Mouse (Mus musculus): ENCODE measurements around the gene Dync1h1. TPM values are rescaled to one million over a fixed set of nuclear protein-coding genes. Genes with fewer than 3 reads are reported as not detected.
A peak's percentile ranks its signal among the peaks of the same experiment; 100 is the strongest.

The Dync1h1 gene
- polyA plus RNA-seq (2012; rRNA removed), result 142 and 363 TPM in 2 replicates

GRCm38 (mm10) chr12:110601241-110602218 lies at the start of gene Dync1h1:
Dync1h1 (plus strand) TSS chr12:110601452.
- Histone ChIP-seq H3K36me3 (ENCODE audit: control insufficient read depth, insufficient read depth, low read length) (no peaks in the 10 kb centered on the region), H3K4me3 (ENCODE audit: low read depth, low read length) (peak within 1 kb of the TSS; percentile 94), H3K4me1 (ENCODE audit: control insufficient read depth, insufficient read depth, insufficient read length, low read length) (peaks cover 18% of the 10 kb centered on the region; the same call in 1 of the 2 replicates), H3K27me3 (ENCODE audit: control insufficient read depth, insufficient read depth, low read length) (no peaks in the 10 kb centered on the region), H3K27ac (ENCODE audit: insufficient read depth, low read depth, low read length) (peak within 1 kb of the TSS; percentile 95)
- WGBS, result under 1% methylated on average over 105 of the region's 105 CpGs
- TF ChIP-seq CTCF (IDR thresholded peaks at IDR 0.05; ENCODE audit: extremely low read depth, insufficient read length, insufficient replicate concordance, low read depth, low read length) (no peak), POLR2A (IDR thresholded peaks at IDR 0.05; ENCODE audit: low read depth, low read length) (peak; percentile 98)

GRCm38 (mm10) chr12:110552113-110552512 lies 49.1 kb upstream of the Dync1h1 start:
- TF ChIP-seq CTCF (IDR thresholded peaks at IDR 0.05; ENCODE audit: extremely low read depth, insufficient read length, insufficient replicate concordance, low read depth, low read length) (no peak), POLR2A (IDR thresholded peaks at IDR 0.05; ENCODE audit: low read depth, low read length) (no peak)
- no peaks in the 10 kb centered on the region for H3K4me1 ChIP-seq (ENCODE audit: control insufficient read depth, insufficient read depth, insufficient read length, low read length)
- peaks cover 76% of the 10 kb centered on the region for H3K36me3 ChIP-seq (ENCODE audit: control insufficient read depth, insufficient read depth, low read length)
- WGBS, result 78% methylated on average over 13 of the region's 13 CpGs
- H3K27ac ChIP-seq (ENCODE audit: insufficient read depth, low read depth, low read length), result no peak overlapping the region
- no peak overlapping the region for H3K4me3 ChIP-seq (ENCODE audit: low read depth, low read length)
- no peaks in the 10 kb centered on the region for H3K27me3 ChIP-seq (ENCODE audit: control insufficient read depth, insufficient read depth, low read length)

- no peaks in the 10 kb centered on the region for H3K4me1 ChIP-seq (ENCODE audit: control insufficient read depth, insufficient read depth, insufficient read length, low read length)
- 88% methylated on average over 5 of the region's 5 CpGs for WGBS
- no peak overlapping the region for H3K27ac ChIP-seq (ENCODE audit: insufficient read depth, low read depth, low read length)
- H3K4me3 ChIP-seq (ENCODE audit: low read depth, low read length), result no peak overlapping the region
- no peak for TF ChIP-seq CTCF (IDR thresholded peaks at IDR 0.05; ENCODE audit: extremely low read depth, insufficient read length, insufficient replicate concordance, low read depth, low read length)
- no peak for TF ChIP-seq POLR2A (IDR thresholded peaks at IDR 0.05; ENCODE audit: low read depth, low read length)
- no peaks in the 10 kb centered on the region for H3K27me3 ChIP-seq (ENCODE audit: control insufficient read depth, insufficient read depth, low read length)
- H3K36me3 ChIP-seq (ENCODE audit: control insufficient read depth, insufficient read depth, low read length), result peaks cover 74% of the 10 kb centered on the region
These were observed 47.9 kb upstream of the Dync1h1 start for GRCm38 (mm10) chr12:110553362-110553761.

- Histone ChIP-seq H3K4me3 (ENCODE audit: low read depth, low read length) (no peak overlapping the region), H3K27me3 (ENCODE audit: control insufficient read depth, insufficient read depth, low read length) (no peaks in the 10 kb centered on the region), H3K4me1 (ENCODE audit: control insufficient read depth, insufficient read depth, insufficient read length, low read length) (no peaks in the 10 kb centered on the region), H3K36me3 (ENCODE audit: control insufficient read depth, insufficient read depth, low read length) (peaks cover 67% of the 10 kb centered on the region), H3K27ac (ENCODE audit: insufficient read depth, low read depth, low read length) (no peak overlapping the region)
- 90% methylated on average over 21 of the region's 21 CpGs for WGBS
- TF ChIP-seq CTCF (IDR thresholded peaks at IDR 0.05; ENCODE audit: extremely low read depth, insufficient read length, insufficient replicate concordance, low read depth, low read length) (no peak), POLR2A (IDR thresholded peaks at IDR 0.05; ENCODE audit: low read depth, low read length) (no peak)
These were observed 45.6 kb upstream of the Dync1h1 start for GRCm38 (mm10) chr12:110555536-110556240.

DNA sequence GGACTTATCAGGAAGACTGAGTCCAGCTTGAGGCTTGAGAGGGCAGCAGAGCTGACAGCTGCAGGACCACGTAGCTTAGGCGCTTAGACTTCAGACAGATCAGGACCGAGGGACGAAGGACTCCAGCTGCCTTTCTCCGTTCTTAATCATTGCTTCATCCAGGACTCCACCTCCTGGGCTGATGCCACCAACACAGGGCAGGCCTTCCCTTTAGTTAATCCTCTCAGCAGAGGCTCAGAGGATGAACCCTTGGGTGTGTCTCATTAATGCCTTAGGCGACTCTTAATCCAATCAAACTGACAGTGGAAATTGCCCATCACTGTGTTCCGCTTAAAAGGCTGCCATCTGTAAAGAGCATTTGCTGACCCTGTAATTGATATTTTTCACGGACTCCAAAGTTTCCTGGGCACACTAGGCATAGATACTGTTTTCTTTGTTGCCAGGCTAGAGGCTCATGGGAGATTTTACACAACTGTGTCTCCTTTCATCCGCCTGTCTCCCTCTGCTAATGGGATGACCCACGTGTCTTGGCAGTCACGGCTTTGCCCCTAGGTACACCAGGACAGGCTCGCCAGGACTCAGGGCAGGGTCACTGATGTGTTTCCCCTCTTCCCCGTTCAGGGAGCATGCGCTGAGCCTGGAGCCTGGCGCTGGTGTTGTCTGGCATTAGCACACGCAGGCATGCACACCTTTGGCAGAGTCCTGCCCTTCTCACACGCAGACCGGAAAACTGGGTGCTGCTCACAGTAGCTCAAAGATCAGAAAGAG lies 44.2 kb upstream of the Dync1h1 start:
- TF ChIP-seq POLR2A (IDR thresholded peaks at IDR 0.05; ENCODE audit: low read depth, low read length) (no peak), CTCF (IDR thresholded peaks at IDR 0.05; ENCODE audit: extremely low read depth, insufficient read length, insufficient replicate concordance, low read depth, low read length) (no peak)
- H3K4me3 ChIP-seq (ENCODE audit: low read depth, low read length), result no peak overlapping the region
- WGBS, result 93% methylated on average over 18 of the region's 18 CpGs
- no peaks in the 10 kb centered on the region for H3K4me1 ChIP-seq (ENCODE audit: control insufficient read depth, insufficient read depth, insufficient read length, low read length)
- H3K36me3 ChIP-seq (ENCODE audit: control insufficient read depth, insufficient read depth, low read length), result peaks cover 68% of the 10 kb centered on the region
- no peak overlapping the region for H3K27ac ChIP-seq (ENCODE audit: insufficient read depth, low read depth, low read length)
- H3K27me3 ChIP-seq (ENCODE audit: control insufficient read depth, insufficient read depth, low read length), result no peaks in the 10 kb centered on the region

GRCm38 (mm10) chr12:110558175-110558574 lies 43.1 kb upstream of the Dync1h1 start:
- peaks cover 66% of the 10 kb centered on the region for H3K36me3 ChIP-seq (ENCODE audit: control insufficient read depth, insufficient read depth, low read length)
- no peak overlapping the region for H3K4me3 ChIP-seq (ENCODE audit: low read depth, low read length)
- no peaks in the 10 kb centered on the region for H3K4me1 ChIP-seq (ENCODE audit: control insufficient read depth, insufficient read depth, insufficient read length, low read length)
- TF ChIP-seq CTCF (IDR thresholded peaks at IDR 0.05; ENCODE audit: extremely low read depth, insufficient read length, insufficient replicate concordance, low read depth, low read length) (no peak), POLR2A (IDR thresholded peaks at IDR 0.05; ENCODE audit: low read depth, low read length) (no peak)
- H3K27ac ChIP-seq (ENCODE audit: insufficient read depth, low read depth, low read length), result no peak overlapping the region
- H3K27me3 ChIP-seq (ENCODE audit: control insufficient read depth, insufficient read depth, low read length), result no peaks in the 10 kb centered on the region
- 95% methylated on average over 7 of the region's 7 CpGs for WGBS
